Mouse (Mus musculus) Patski (cell line): Measurements from ENCODE around the gene Nrxn3. TPM values are rescaled to one million over a fixed set of nuclear protein-coding genes. Genes with fewer than 3 reads are reported as not detected.

Source experiments
- ATAC-seq: fragments of 100-300 bp; one replicate; pipeline ENCODE4 v1.8.0; 2021
- CTCF ChIA-PET: fragments of 350-600 bp; sonication (Branson Sonifier 250); formaldehyde crosslinking; loops from one replicate; lab custom pipeline; 2022; ENCODE audit warnings: inconsistent platforms; lab: Charles Lee
- POLR2A ChIA-PET: fragments of 350-600 bp; sonication (Branson Sonifier 250); formaldehyde crosslinking; loops from one replicate; lab custom pipeline; 2022; ENCODE audit warnings: antibody characterized with exemption, inconsistent platforms; lab: Charles Lee
- DNase-seq: peaks from one replicate; pipeline ENCODE4 v3.0.0-alpha.2; 2011; ENCODE audit warnings: low read depth, low spot score
- H3K27me3 ChIP-seq: fragments of 371-371 bp; one replicate; pipeline ENCODE4 v1.5.1; 2021
- CTCF ChIP-seq: fragments of 100-300 bp; IDR thresholded peaks from one replicate; pipeline ENCODE4 v1.5.1; 2021
- in situ Hi-C: fragments of 300-500 bp; cut with MboI; formaldehyde crosslinking; loops from 3 replicates; pipeline ENCODE4 v1.11.1; 2018; ENCODE audit warnings: low pct_unique_long_range_greater_than_20kb, mixed read lengths
- polyA plus RNA-seq: library from polyadenylated mRNA; unstranded; gene quantifications from one replicate; pipeline ENCODE4 v1.2.3, GENCODE M21; 2021

Gene Nrxn3
- polyA plus RNA-seq, 1 experiment from 2014 or later, result not detected

GRCm38 (mm10) chr12:89106881-89107584 lies 384.4 kb downstream of the Nrxn3 start:
- TF ChIP-seq CTCF, result no peak
- ATAC-seq (no peak), DNase-seq (no peak)
- in situ Hi-C loops, result loop anchor here (25.0 kb wide), 1 partner anchor 695 kb away; no protein-coding TSS in a partner anchor
- H3K27me3 ChIP-seq, result no peaks in the 10 kb centered on the region
- POLR2A ChIA-PET, result no interaction called here
- CTCF ChIA-PET, result interaction anchor here (0.6 kb wide), 1 partner anchor 18 kb away, joined by 3 read pairs; no protein-coding TSS in a partner anchor

GRCm38 (mm10) chr12:89109779-89110335 lies 387.2 kb downstream of the Nrxn3 start:
- no peaks in the 10 kb centered on the region for H3K27me3 ChIP-seq

GRCm38 (mm10) chr12:89128602-89129001 lies 405.9 kb downstream of the Nrxn3 start:
- no peak for TF ChIP-seq CTCF
- ChIA-PET CTCF (no interaction called here), POLR2A (no interaction called here)
- DNase-seq (no peak), ATAC-seq (no peak)
- no peaks in the 10 kb centered on the region for H3K27me3 ChIP-seq
- in situ Hi-C loops, result no loop called here

More at GRCm38 (mm10) chr12:89109779-89110335, 387.2 kb downstream of the Nrxn3 start:
- TF ChIP-seq CTCF, result no peak
- in situ Hi-C loops, result loop anchor here (25.0 kb wide), 1 partner anchor 698 kb away; no protein-coding TSS in a partner anchor
- no peak for ATAC-seq
- ChIA-PET POLR2A (no interaction called here), CTCF (no interaction called here)
- DNase-seq, result no peak

GRCm38 (mm10) chr12:89129139-89129907 lies 406.6 kb downstream of the Nrxn3 start:
- H3K27me3 ChIP-seq, result no peaks in the 10 kb centered on the region
- ChIA-PET POLR2A (no interaction called here), CTCF (interaction anchor here (1.3 kb wide), 1 partner anchor 19 kb away, joined by 3 read pairs; no protein-coding TSS in a partner anchor)
- in situ Hi-C loops, result no loop called here
- TF ChIP-seq CTCF, result no peak
- DNase-seq (no peak), ATAC-seq (no peak)

GRCm38 (mm10) chr12:89134333-89134732 lies 411.7 kb downstream of the Nrxn3 start:
- DNase-seq (no peak), ATAC-seq (no peak)
- no peaks in the 10 kb centered on the region for H3K27me3 ChIP-seq
- TF ChIP-seq CTCF, result peak; percentile 23
- in situ Hi-C loops, result no loop called here
- CTCF ChIA-PET, result no interaction called here
- POLR2A ChIA-PET, result no interaction called here

- in situ Hi-C loops, result no loop called here
- ATAC-seq (no peak), DNase-seq (no peak)
- CTCF ChIA-PET, result no interaction called here
- no peak for TF ChIP-seq CTCF
- no peaks in the 10 kb centered on the region for H3K27me3 ChIP-seq
- POLR2A ChIA-PET, result no interaction called here
These were observed 412.2 kb downstream of the Nrxn3 start for GRCm38 (mm10) chr12:89134774-89135307.

- DNase-seq (no peak), ATAC-seq (no peak)
- CTCF ChIA-PET, result interaction anchor here (0.6 kb wide), 1 partner anchor 19 kb away, joined by 3 read pairs; no protein-coding TSS in a partner anchor
- TF ChIP-seq CTCF, result no peak
- POLR2A ChIA-PET, result no interaction called here
- in situ Hi-C loops, result no loop called here
- no peaks in the 10 kb centered on the region for H3K27me3 ChIP-seq
These were observed 426.3 kb downstream of the Nrxn3 start for GRCm38 (mm10) chr12:89148974-89149411.

GRCm38 (mm10) chr12:89149455-89149854 lies 426.8 kb downstream of the Nrxn3 start:
- ATAC-seq (no peak), DNase-seq (no peak)
- ChIA-PET POLR2A (no interaction called here), CTCF (no interaction called here)
- in situ Hi-C loops, result no loop called here
- TF ChIP-seq CTCF, result no peak
- H3K27me3 ChIP-seq, result no peaks in the 10 kb centered on the region

- ATAC-seq, result no peak
- H3K27me3 ChIP-seq, result no peaks in the 10 kb centered on the region
- CTCF ChIA-PET, result no interaction called here
- in situ Hi-C loops, result no loop called here
- no peak for DNase-seq
- TF ChIP-seq CTCF, result no peak
- POLR2A ChIA-PET, result no interaction called here
These were observed 433.5 kb downstream of the Nrxn3 start for GRCm38 (mm10) chr12:89156086-89156757.

- in situ Hi-C loops, result no loop called here
- CTCF ChIA-PET, result no interaction called here
- H3K27me3 ChIP-seq, result no peaks in the 10 kb centered on the region
- ATAC-seq, result no peak
- no peak for DNase-seq
- POLR2A ChIA-PET, result no interaction called here
- TF ChIP-seq CTCF, result no peak
These were observed 436.7 kb downstream of the Nrxn3 start for GRCm38 (mm10) chr12:89159353-89159752.
